Mouse (Mus musculus) stomach, postnatal 0 days (tissue): ENCODE data around the gene Zfand3. TPM values are rescaled to one million over a fixed set of nuclear protein-coding genes. Genes with fewer than 3 reads are reported as not detected.

Experiments
- ATAC-seq: fragments of 200-750 bp; cut with Nextera tagmentation; 2 replicates; pipeline ENCODE4 v1.8.0; 2017; ENCODE audit not compliant: low FRiP score, low TSS enrichment
- DNase-seq: peaks from one replicate; pipeline ENCODE4 v3.0.0-alpha.2; 2016; ENCODE audit warnings: low spot score
- H3K27ac ChIP-seq: fragments of 300-500 bp; sonication (generic); replicated peaks from 2 replicates; pipeline ENCODE4 v1.5.1; 2014; ENCODE audit warnings: mild to moderate bottlenecking, control low read depth
- H3K27me3 ChIP-seq: fragments of 300-500 bp; sonication (generic); 2 replicates; pipeline ENCODE4 v1.6.1; 2014; ENCODE audit warnings: low read length; ENCODE audit not compliant: control insufficient read depth, insufficient read depth
- H3K36me3 ChIP-seq: fragments of 300-500 bp; sonication (generic); 2 replicates; pipeline ENCODE4 v1.6.1; 2014; ENCODE audit warnings: low read length, mixed read lengths; ENCODE audit not compliant: control insufficient read depth, insufficient read depth
- H3K4me1 ChIP-seq: fragments of 300-500 bp; sonication (generic); replicated peaks from 2 replicates; pipeline ENCODE4 v1.6.1; 2014; ENCODE audit warnings: antibody characterized with exemption; ENCODE audit not compliant: control insufficient read depth, insufficient read depth
- H3K4me2 ChIP-seq: fragments of 300-500 bp; sonication (generic); replicated peaks from 2 replicates; pipeline ENCODE4 v1.6.1; 2014; ENCODE audit warnings: low read depth, mild to moderate bottlenecking, control low read depth, moderate library complexity
- H3K4me3 ChIP-seq: fragments of 300-500 bp; sonication (generic); 2 replicates; pipeline ENCODE4 v1.5.1; 2014; ENCODE audit warnings: low read depth, low read length, control low read depth
- H3K9ac ChIP-seq: fragments of 300-500 bp; sonication (generic); 2 replicates; pipeline ENCODE4 v1.6.1; 2014; ENCODE audit warnings: mild to moderate bottlenecking, low read length, control low read depth, mixed read lengths
- H3K9me3 ChIP-seq: fragments of 300-500 bp; sonication (generic); 2 replicates; pipeline ENCODE4 v1.6.1; 2016; ENCODE audit warnings: low read length; ENCODE audit not compliant: control insufficient read depth
- CTCF ChIP-seq: IDR thresholded peaks from 2 replicates; pipeline ENCODE4 v1.5.1; 2016; ENCODE audit warnings: antibody characterized with exemption, low read depth, mild to moderate bottlenecking, moderate library complexity
- EP300 ChIP-seq: optimal IDR thresholded peaks from 2 replicates; pipeline ENCODE3; 2016; ENCODE audit warnings: antibody characterized with exemption
- WGBS: fragments of 180-500 bp; shearing (Covaris S2); extraction: QIAGEN DNeasy Blood & Tissue Kit; methylation state at CpG from one replicate; pipeline ENCODE4 v1.1.7; 2014; 5-methylcytosine and 5-hydroxymethylcytosine counted together
- polyA plus RNA-seq: library from polyadenylated mRNA; unstranded; fragments of >200 nt; fragmentation: Nextera tagmentation; extraction: Ambion mirVana; gene quantifications from 2 replicates; pipeline ENCODE4 v1.2.1, GENCODE M21; 2015

Zfand3 gene
- polyA plus RNA-seq, 1 experiment from 2014 or later, result 35.5 TPM

- H3K4me3 ChIP-seq, result no peak overlapping the region
- no peak overlapping the region for H3K9ac ChIP-seq
- TF ChIP-seq CTCF, result no peak
- no peak for TF ChIP-seq EP300
- no peak overlapping the region for H3K4me2 ChIP-seq
- ATAC-seq (no peak), DNase-seq (peak; percentile 9)
- H3K9me3 ChIP-seq, result no peaks in the 10 kb centered on the region
- H3K27ac ChIP-seq, result no peak overlapping the region
- no peaks in the 10 kb centered on the region for H3K36me3 ChIP-seq
- no peaks in the 10 kb centered on the region for H3K4me1 ChIP-seq
- no peaks in the 10 kb centered on the region for H3K27me3 ChIP-seq
- WGBS, result 72% methylated on average over 14 of the region's 14 CpGs
Observed at GRCm38 (mm10) chr17:30160823-30161432, 156.4 kb downstream of the Zfand3 start.

DNA sequence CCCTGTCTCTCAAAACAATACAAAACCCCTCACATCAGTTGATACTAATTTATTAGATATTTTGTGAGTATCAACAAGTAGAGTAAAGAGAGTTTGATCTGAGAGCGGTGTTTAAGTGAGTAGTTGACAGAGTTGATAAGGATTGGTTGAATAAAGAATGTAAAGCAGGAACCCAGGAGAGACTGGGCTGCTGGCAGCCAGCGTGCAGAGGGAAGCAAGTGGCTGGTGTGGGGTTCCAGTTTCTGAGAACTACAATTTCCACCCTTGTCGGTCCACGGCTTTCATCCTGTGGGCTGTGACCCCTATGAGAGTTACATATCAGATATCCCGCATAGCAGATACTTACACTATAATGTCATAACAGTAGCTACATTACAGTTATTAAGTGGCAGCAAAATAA, 158.4 kb downstream of the Zfand3 start:
- Histone ChIP-seq H3K4me2 (no peak overlapping the region), H3K9me3 (no peaks in the 10 kb centered on the region), H3K27ac (no peak overlapping the region), H3K27me3 (no peaks in the 10 kb centered on the region), H3K36me3 (no peaks in the 10 kb centered on the region), H3K9ac (no peak overlapping the region), H3K4me3 (no peak overlapping the region), H3K4me1 (no peaks in the 10 kb centered on the region)
- WGBS, result 64% methylated on average over 5 of the region's 5 CpGs
- ATAC-seq (no peak), DNase-seq (no peak)
- no peak for TF ChIP-seq CTCF
- no peak for TF ChIP-seq EP300

DNA sequence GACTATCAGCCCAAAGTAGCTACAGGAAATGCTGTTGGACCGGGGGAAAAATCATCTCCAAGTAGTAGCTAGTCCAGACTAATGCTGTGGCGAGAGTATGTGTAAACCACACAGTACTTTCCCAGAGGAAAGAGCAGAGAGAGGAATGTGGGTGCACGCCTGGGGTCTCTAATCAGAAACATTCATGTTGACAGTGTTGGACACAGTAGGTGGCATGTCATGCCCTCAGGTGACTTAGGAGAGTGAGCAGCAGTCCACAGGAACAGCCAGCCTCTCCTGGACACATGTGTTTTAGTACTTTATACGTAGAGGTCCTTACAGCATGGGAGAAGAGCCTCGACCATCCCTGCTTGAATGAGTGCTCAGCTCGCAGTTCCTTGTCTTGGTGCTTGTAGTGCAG, 159.3 kb downstream of the Zfand3 start:
- ATAC-seq, result no peak
- WGBS, result 82% methylated on average over 6 of the region's 6 CpGs

GRCm38 (mm10) chr17:30164818-30165217, 160.3 kb downstream of the Zfand3 start:
- DNase-seq (no peak), ATAC-seq (peak; percentile 29; the same call in 1 of the 2 replicates)
- no peaks in the 10 kb centered on the region for H3K4me1 ChIP-seq
- no peaks in the 10 kb centered on the region for H3K36me3 ChIP-seq
- no peaks in the 10 kb centered on the region for H3K27me3 ChIP-seq
- no peak overlapping the region for H3K4me3 ChIP-seq
- 66% methylated on average over 9 of the region's 9 CpGs for WGBS
- no peak overlapping the region for H3K4me2 ChIP-seq
- no peak overlapping the region for H3K9ac ChIP-seq
- H3K9me3 ChIP-seq, result no peaks in the 10 kb centered on the region
- TF ChIP-seq EP300, result no peak
- TF ChIP-seq CTCF, result no peak
- no peak overlapping the region for H3K27ac ChIP-seq

More for the DNA sequence above, 159.3 kb downstream of the Zfand3 start:
- no peaks in the 10 kb centered on the region for H3K4me1 ChIP-seq
- no peaks in the 10 kb centered on the region for H3K27me3 ChIP-seq
- no peak overlapping the region for H3K4me2 ChIP-seq
- no peak overlapping the region for H3K27ac ChIP-seq
- H3K36me3 ChIP-seq, result no peaks in the 10 kb centered on the region
- H3K9ac ChIP-seq, result no peak overlapping the region
- no peak overlapping the region for H3K4me3 ChIP-seq
- no peak for TF ChIP-seq EP300
- TF ChIP-seq CTCF, result no peak
- no peaks in the 10 kb centered on the region for H3K9me3 ChIP-seq
- DNase-seq, result no peak

DNA sequence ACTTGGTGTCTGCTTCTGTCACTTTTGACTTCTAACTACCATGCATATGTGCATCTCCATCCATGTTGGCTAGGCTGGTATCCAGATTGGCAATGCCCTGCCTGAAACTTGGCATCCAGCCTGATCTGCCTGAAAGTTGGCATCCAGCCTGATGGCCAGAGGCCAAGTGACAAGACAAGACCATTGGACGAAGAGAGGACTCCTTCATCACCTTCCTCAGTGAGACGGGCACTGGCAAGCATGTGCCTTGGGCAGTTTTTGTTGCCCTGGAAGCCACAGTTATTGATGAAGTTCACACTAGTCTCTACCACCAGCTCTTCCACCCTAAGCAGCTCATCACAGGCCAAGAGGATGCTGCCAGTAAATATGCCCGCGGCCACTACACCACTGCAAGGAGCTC, 172.9 kb downstream of the Zfand3 start:
- H3K9ac ChIP-seq, result no peak overlapping the region
- H3K9me3 ChIP-seq, result no peaks in the 10 kb centered on the region
- no peak overlapping the region for H3K4me3 ChIP-seq
- no peak for ATAC-seq
- H3K4me1 ChIP-seq, result no peaks in the 10 kb centered on the region
- no peak for TF ChIP-seq CTCF
- no peak for TF ChIP-seq EP300
- no peak overlapping the region for H3K27ac ChIP-seq
- H3K4me2 ChIP-seq, result no peak overlapping the region
- no peaks in the 10 kb centered on the region for H3K36me3 ChIP-seq
- 84% methylated on average over 4 of the region's 4 CpGs for WGBS
- DNase-seq, result peak; percentile 14
- H3K27me3 ChIP-seq, result no peaks in the 10 kb centered on the region

DNA sequence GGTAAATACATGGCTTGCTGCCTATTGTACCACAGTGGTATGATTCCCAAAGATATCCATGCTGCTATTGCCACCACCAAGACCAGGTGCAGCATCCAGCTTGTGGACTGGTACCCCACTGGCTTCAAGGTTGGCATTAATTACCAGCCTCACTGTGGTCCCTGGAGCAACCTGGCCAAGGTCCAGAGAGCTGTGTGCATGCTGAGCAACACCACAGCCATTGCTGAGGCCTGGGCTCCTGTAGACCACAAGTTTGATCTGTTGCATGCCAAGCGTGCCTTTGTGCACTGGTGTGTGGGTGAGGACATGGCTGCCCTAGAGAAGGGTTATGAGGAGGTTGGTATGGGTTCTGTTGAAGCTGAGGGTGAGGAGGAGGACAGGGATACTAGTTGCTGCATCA, 173.9 kb downstream of the Zfand3 start:
- TF ChIP-seq EP300 (no peak), CTCF (no peak)
- 81% methylated on average over 1 of the region's 1 CpGs for WGBS
- Histone ChIP-seq H3K4me3 (no peak overlapping the region), H3K27ac (no peak overlapping the region), H3K4me2 (no peak overlapping the region), H3K27me3 (no peaks in the 10 kb centered on the region), H3K36me3 (no peaks in the 10 kb centered on the region), H3K9ac (no peak overlapping the region), H3K4me1 (no peaks in the 10 kb centered on the region), H3K9me3 (no peaks in the 10 kb centered on the region)
- ATAC-seq (no peak), DNase-seq (peak; percentile 9)
